Mouse (Mus musculus) heart, embryonic 16.5 days (tissue): ENCODE measurements at regions not wholly inside any gene's neighbourhood (a gene's known extent, or its start where the extent isn't known, plus 50 kb on each side); places are given as distances from the start of the nearest gene placed in this dataset.

Experiments used
- ATAC-seq: fragments of 200-750 bp; cut with Nextera tagmentation; replicated peaks from 2 replicates; pipeline ENCODE4 v1.8.0; 2017; ENCODE audit warnings: moderate number of reproducible peaks; ENCODE audit not compliant: insufficient read depth, low FRiP score; ENCODE audit errors: extremely low read depth
- H3K27ac ChIP-seq: fragments of 300-500 bp; sonication (generic); 2 replicates; pipeline ENCODE4 v1.5.1; 2014; ENCODE audit warnings: mild to moderate bottlenecking, low read length, control low read depth, moderate library complexity
- H3K27me3 ChIP-seq: fragments of 300-500 bp; sonication (generic); 2 replicates; pipeline ENCODE4 v1.6.1; 2014; ENCODE audit warnings: low read length, mixed read lengths; ENCODE audit not compliant: control insufficient read depth, insufficient read depth
- H3K36me3 ChIP-seq: fragments of 300-500 bp; sonication (generic); 2 replicates; pipeline ENCODE4 v1.6.1; 2014; ENCODE audit not compliant: control insufficient read depth, insufficient read depth
- H3K4me1 ChIP-seq: fragments of 300-500 bp; sonication (generic); 2 replicates; pipeline ENCODE4 v1.6.1; 2014; ENCODE audit warnings: low read length, mixed read lengths; ENCODE audit not compliant: control insufficient read depth, insufficient read depth
- H3K4me2 ChIP-seq: fragments of 300-500 bp; sonication (generic); 2 replicates; pipeline ENCODE4 v1.6.1; 2014; ENCODE audit warnings: low read depth, mild to moderate bottlenecking, control low read depth, low read length
- H3K4me3 ChIP-seq: fragments of 300-500 bp; sonication (generic); 2 replicates; pipeline ENCODE4 v1.5.1; 2014; ENCODE audit warnings: mild to moderate bottlenecking, control low read depth, low read length
- H3K9ac ChIP-seq: fragments of 300-500 bp; sonication (generic); 2 replicates; pipeline ENCODE4 v1.6.1; 2014; ENCODE audit warnings: low read length, control low read depth
- H3K9me3 ChIP-seq: fragments of 300-500 bp; sonication (generic); replicated peaks from 2 replicates; pipeline ENCODE4 v1.6.1; 2016; ENCODE audit warnings: low read length; ENCODE audit not compliant: control insufficient read depth
- WGBS: fragments of 180-500 bp; shearing (Covaris S2); extraction: QIAGEN DNeasy Blood & Tissue Kit; methylation state at CpG from one replicate; pipeline ENCODE4 v1.1.7; 2014; 5-methylcytosine and 5-hydroxymethylcytosine counted together

- no peak overlapping the region for H3K4me3 ChIP-seq
- no peak overlapping the region for H3K4me2 ChIP-seq
- ATAC-seq, result no peak
- no peak overlapping the region for H3K9ac ChIP-seq
- no peaks in the 10 kb centered on the region for H3K9me3 ChIP-seq
- no peak overlapping the region for H3K27ac ChIP-seq
- 88% methylated on average over 1 of the region's 1 CpGs for WGBS
- H3K4me1 ChIP-seq, result no peaks in the 10 kb centered on the region
- H3K36me3 ChIP-seq, result no peaks in the 10 kb centered on the region
- no peaks in the 10 kb centered on the region for H3K27me3 ChIP-seq
Measured at GRCm38 (mm10) chr6:36248219-36248618, 139.7 kb upstream of the Chrm2 start.

GRCm38 (mm10) chr6:36249047-36249446 lies 138.8 kb upstream of the Chrm2 start:
- WGBS, result 20% methylated on average over 4 of the region's 4 CpGs
- no peak for ATAC-seq
- H3K9ac ChIP-seq, result no peak overlapping the region
- no peaks in the 10 kb centered on the region for H3K36me3 ChIP-seq
- no peaks in the 10 kb centered on the region for H3K4me1 ChIP-seq
- H3K27ac ChIP-seq, result no peak overlapping the region
- no peaks in the 10 kb centered on the region for H3K9me3 ChIP-seq
- no peak overlapping the region for H3K4me3 ChIP-seq
- no peak overlapping the region for H3K4me2 ChIP-seq
- H3K27me3 ChIP-seq, result no peaks in the 10 kb centered on the region

GRCm38 (mm10) chr6:36266717-36267402 lies 121.0 kb upstream of the Chrm2 start:
- ATAC-seq, result no peak
- Histone ChIP-seq H3K4me1 (no peaks in the 10 kb centered on the region), H3K4me3 (no peak overlapping the region), H3K27me3 (no peaks in the 10 kb centered on the region), H3K9ac (no peak overlapping the region), H3K27ac (no peak overlapping the region), H3K36me3 (no peaks in the 10 kb centered on the region), H3K4me2 (no peak overlapping the region), H3K9me3 (no peaks in the 10 kb centered on the region)
- 72% methylated on average over 10 of the region's 10 CpGs for WGBS

- no peaks in the 10 kb centered on the region for H3K4me1 ChIP-seq
- WGBS, result 68% methylated on average over 10 of the region's 10 CpGs
- no peak for ATAC-seq
- H3K36me3 ChIP-seq, result no peaks in the 10 kb centered on the region
- H3K4me3 ChIP-seq, result no peak overlapping the region
- H3K9ac ChIP-seq, result no peak overlapping the region
- no peak overlapping the region for H3K27ac ChIP-seq
- no peak overlapping the region for H3K4me2 ChIP-seq
- H3K9me3 ChIP-seq, result no peaks in the 10 kb centered on the region
- no peaks in the 10 kb centered on the region for H3K27me3 ChIP-seq
Measured at GRCm38 (mm10) chr6:36286664-36287063, 101.2 kb upstream of the Chrm2 start.

- Histone ChIP-seq H3K4me2 (no peak overlapping the region), H3K36me3 (no peaks in the 10 kb centered on the region), H3K9me3 (no peaks in the 10 kb centered on the region; the same call in 1 of the 2 replicates), H3K27me3 (no peaks in the 10 kb centered on the region), H3K9ac (no peak overlapping the region), H3K4me3 (no peak overlapping the region), H3K27ac (no peak overlapping the region), H3K4me1 (no peaks in the 10 kb centered on the region)
- ATAC-seq, result no peak
- WGBS, result 68% methylated on average over 1 of the region's 1 CpGs
Measured at GRCm38 (mm10) chr6:36313586-36313985, 74.3 kb upstream of the Chrm2 start.
